Mouse (Mus musculus): Measurements from ENCODE around the gene Arx.
A peak's percentile ranks its signal among the peaks of the same experiment; 100 is the strongest.

Arx gene

DNA sequence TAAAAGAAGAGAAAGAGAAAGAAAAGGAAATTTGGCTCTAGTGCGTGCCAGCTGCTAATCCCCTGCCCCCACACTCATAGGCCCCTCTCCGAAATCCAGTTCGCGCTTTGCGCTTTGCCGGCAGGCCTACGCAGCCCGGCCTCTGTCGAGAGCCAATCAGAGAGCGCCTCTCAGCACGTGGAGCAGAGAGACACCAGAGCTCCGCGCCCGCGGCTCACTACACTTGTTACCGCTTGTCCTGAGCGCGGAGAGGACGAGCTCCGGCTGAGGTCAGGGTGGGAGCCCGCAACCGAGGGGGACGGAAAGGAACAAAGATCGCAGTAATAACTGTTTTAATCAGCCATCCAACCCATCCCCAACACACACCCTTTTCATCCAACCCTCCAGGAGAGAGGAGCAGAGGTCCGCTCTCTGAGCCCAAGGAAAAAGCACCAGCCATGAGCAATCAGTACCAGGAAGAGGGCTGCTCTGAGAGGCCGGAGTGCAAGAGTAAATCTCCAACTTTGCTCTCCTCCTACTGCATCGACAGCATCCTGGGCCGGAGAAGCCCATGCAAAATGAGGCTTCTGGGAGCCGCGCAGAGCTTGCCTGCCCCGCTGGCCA lies at the start of gene Arx:
Arx (plus strand) TSS at position 155 of the 603 bp plus-strand sequence.
- DNase-seq (ENCODE audit: low read depth, low spot score) = peak; percentile 27

DNA sequence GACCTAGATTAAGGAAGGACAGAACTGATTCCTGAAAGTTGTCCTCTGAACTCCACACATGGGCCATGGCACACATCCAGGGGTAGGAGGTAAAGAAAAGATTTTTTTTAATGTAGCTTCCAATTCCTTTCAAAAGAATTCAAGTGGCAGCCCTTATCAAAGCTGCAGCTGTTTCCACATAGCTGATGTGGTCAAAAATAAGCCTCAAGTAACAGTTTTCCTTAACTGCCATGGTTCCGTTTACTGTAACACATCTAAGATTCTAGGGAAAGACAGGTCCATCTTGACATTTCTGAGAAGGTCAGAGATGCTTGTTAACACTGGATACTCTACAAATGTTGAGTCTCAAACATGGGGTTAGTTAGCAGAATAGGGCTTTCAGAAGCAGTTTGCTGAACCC lies 34.9 kb upstream of the Arx start:
- DNase-seq (ENCODE audit: low read depth, low spot score) = no peak

- no peak for DNase-seq (ENCODE audit: low read depth, low spot score)
Measured at GRCm38 (mm10) chrX:93275689-93276088, 10.6 kb upstream of the Arx start.

GRCm38 (mm10) chrX:93279940-93280339 lies 6.3 kb upstream of the Arx start:
- DNase-seq (ENCODE audit: low read depth, low spot score) = no peak

- no peak for DNase-seq (ENCODE audit: low read depth, low spot score)
Measured at GRCm38 (mm10) chrX:93281028-93281723, 5.1 kb upstream of the Arx start.

GRCm38 (mm10) chrX:93281756-93282155 lies 4.5 kb upstream of the Arx start:
- no peak for DNase-seq (ENCODE audit: low read depth, low spot score)

- no peak for DNase-seq (ENCODE audit: low read depth, low spot score)
Measured at GRCm38 (mm10) chrX:93285091-93285490, 1.2 kb upstream of the Arx start.

DNA sequence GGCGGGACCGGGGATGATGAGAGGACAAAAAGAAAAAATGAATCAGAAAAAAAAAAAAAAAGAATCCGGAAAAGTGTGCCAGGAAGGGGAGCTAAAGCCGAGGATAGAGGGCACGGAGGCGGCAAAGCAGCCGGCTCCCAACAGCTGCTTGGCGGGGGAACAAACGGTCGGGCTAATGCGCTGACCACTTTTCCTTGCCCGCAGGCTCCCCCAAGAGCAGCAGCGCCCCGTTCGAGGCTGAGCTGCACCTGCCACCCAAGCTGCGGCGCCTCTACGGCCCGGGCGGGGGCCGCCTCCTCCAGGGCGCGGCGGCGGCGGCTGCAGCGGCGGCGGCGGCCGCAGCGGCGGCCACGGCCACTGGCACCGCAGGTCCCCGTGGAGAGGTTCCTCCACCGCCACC lies 2.1 kb downstream of the Arx start:
- DNase-seq (ENCODE audit: low read depth, low spot score) = no peak

- no peak for DNase-seq (ENCODE audit: low read depth, low spot score)
Measured at GRCm38 (mm10) chrX:93289076-93289475, 2.8 kb downstream of the Arx start.

DNA sequence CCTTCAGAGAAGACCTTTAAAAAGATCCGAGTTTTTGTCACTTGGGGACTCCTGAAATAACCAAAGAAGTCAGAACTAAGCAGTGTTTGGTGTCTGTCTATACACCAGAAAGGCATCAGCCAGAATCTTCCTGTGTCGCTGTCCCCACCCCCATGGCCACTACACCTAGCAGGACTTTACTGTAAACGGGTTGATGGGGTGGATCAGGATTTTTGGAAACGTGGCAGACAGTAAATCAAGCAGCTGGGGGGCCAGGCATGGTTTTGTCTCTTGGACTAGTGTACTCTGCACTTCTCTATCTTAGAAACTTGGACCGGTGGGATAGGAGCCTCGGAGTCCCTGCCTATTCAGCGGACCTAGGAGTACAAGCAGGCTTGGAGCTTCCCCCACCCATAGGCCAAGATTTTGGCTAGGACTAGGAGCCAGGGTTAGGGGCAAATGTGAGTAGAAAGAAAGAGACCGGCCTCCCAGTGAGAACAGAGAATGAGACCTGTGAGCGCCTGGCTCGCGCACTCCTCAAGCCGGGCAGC lies 3.7 kb downstream of the Arx start:
- no peak for DNase-seq (ENCODE audit: low read depth, low spot score)

DNA sequence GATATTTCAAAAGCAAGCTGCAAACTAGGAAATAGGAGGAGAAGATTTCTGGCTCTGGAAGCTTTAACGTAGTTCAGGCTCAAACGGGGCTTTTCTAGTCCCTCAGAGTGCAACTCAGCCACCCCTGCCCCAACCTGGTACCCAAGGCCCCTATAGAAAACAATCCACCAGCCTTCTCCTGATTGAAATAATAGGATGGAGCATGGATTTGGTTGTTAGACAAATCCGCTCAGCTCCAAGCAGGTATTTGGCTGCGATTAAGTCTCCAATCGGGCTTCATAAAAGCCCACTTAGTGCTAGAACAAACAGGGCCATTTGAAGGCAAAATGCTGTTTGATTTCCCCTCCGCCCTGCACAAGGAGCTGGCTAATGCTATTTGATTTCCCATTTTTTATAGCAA lies 5.8 kb downstream of the Arx start:
- no peak for DNase-seq (ENCODE audit: low read depth, low spot score)

DNA sequence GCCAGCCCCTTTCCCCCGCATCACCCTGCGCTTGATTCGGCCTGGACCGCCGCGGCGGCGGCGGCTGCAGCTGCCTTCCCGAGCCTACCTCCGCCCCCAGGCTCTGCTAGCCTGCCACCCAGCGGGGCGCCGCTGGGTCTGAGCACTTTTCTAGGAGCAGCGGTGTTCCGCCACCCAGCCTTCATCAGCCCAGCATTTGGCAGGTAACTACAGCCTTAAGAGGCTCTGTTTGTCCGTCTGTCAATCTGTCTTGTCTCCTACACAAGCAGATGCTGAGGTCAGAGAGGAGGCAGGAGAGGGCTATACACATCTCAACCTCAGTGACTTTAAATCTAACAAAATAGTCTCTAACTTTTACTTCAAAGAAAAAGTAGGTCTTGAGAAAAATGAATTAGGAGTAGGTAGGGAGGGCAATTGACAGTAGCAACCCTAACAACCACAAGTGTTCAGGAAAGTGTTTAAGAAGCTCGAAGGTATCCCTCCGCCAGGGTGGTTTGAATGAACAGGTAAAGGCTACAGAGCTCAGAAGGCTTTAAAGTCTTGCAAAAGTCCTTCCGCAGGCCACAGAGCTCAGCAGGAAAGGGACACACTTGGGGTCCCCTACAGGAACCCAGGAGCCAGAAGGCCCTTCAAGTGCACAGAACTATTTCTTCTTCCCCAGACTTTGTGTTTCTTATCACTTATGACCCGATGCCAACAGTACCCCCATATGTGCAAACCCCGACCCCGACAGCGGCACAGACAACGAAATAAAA lies 8.7 kb downstream of the Arx start:
- no peak for DNase-seq (ENCODE audit: low read depth, low spot score)

DNA sequence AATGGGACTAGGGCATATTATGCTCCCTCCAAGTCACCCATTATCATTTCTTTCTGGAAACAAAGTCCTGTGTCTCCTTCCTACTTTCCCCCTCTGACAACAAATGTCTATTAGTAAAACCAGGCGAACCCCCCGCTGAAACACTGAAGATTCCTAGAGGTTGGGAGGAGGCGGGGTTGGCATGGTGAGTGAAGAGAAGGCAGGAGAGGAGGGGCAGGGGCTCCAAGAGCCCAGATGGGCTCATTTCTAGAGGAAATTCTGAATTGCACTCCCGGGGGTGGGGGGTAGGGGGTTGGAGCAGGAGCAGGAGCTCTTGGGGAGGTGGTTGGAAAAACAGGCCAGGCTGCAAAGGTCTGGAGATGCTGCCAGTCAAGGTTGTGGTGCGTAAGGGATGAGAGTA lies 9.6 kb downstream of the Arx start:
- no peak for DNase-seq (ENCODE audit: low read depth, low spot score)

DNA sequence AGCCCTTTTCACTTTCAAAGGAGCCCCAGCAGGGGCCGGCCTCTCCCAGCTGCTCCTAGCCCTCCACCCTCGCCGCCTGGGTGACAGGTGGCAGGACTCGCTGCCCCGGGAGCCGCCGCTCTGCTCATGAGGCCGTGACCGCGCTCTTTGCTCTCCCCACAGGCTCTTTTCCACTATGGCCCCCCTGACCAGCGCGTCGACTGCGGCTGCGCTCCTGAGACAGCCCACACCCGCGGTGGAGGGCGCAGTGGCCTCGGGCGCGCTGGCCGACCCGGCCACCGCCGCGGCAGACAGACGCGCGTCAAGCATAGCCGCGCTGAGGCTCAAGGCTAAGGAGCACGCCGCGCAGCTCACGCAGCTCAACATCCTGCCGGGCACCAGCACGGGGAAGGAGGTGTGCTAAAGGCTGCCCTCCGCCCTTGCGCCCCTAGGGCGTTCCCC lies 10.8 kb downstream of the Arx start:
- no peak for DNase-seq (ENCODE audit: low read depth, low spot score)

GRCm38 (mm10) chrX:93299046-93299626 lies 12.9 kb downstream of the Arx start:
- DNase-seq (ENCODE audit: low read depth, low spot score) = no peak

DNA sequence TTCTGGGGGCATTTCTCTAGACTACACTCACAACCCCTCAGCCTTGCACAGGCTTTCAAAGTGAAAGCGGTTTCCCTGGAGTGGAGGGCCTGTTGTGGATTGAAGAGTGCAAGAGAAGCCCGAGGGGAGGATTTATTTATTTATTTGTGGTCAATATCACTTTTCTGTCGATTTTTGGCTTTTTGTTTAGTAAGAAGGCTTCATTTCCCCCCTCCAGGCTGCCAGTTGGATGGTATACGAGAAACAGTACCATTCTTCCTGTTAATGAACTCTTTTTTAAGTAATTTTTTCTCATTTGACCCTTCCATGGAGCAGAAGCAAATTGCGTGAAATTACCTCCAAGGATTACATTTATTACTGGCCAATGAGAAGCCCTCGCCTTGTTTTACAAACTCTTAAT lies 13.5 kb downstream of the Arx start:
- no peak for DNase-seq (ENCODE audit: low read depth, low spot score)

DNA sequence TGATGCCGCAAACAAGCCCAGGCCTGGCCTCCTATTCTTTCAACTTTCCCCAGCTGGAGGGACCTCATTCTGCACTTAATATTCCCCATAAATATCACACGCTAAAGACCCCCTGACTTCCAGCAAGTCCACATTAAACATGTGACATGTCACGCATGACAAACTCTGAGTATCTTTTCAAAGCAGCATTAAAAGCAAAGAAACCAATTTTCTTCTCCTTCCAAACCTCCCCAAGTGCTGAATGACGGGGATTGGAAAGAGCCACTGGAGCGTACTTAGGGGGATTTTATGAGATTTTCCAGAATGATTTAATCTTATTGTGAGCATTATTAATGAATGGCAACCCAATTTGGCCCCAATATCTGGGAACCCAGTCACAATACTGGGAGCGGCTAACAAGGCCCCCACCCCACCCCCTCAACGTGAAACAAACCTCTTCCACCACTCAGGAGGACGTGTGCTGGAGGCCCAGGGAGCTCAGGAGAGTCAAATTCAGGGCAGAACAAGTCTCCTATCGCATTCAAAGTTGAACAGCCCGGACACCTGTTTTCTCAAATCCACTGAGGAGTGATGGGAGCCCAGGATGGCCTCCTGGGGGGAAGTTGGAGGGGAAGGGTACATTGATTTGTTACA lies 14.1 kb downstream of the Arx start:
- DNase-seq (ENCODE audit: low read depth, low spot score) = no peak

- no peak for DNase-seq (ENCODE audit: low read depth, low spot score)
Measured at GRCm38 (mm10) chrX:93301798-93302197, 15.6 kb downstream of the Arx start.

- no peak for DNase-seq (ENCODE audit: low read depth, low spot score)
Measured at GRCm38 (mm10) chrX:93305780-93306179, 19.5 kb downstream of the Arx start.

DNA sequence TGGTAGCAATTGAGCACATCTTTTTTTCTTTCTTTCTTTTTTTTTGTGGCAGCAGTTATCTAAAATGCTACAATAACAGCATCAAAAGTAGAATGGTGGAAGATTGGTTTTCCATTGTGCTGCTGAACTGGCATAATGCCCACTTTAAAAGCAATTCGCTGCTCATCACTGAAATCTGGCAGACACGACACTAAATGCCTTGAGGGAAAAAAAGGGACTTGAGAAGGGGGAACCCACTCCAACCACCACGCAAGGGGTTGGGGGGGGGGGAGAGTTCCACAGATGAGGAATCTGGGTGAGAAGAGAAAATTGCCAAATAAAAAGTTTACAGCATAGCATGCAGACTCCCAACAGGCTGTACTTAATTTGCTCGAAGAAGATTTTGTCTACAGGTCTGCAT lies 31.3 kb downstream of the Arx start:
- no peak for DNase-seq (ENCODE audit: low read depth, low spot score)

DNA sequence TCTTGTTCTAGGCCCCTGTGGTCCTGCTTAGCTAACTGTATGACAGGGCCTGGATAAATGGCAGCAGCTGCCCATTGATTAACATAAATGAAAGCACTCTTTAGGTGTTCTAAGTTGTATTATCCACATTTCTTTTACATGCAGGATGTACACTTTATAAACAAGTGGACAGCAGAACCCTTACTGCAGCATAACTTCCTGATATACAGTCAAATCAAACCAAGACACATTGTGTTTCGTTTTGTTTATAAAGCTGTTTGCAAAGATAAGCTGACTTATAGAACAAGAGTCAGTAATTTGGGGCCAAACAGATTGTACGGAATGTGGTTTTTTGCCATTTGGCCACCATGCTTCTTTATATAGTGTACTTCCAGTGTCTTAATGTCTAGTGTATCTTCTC lies 33.7 kb downstream of the Arx start:
- no peak for DNase-seq (ENCODE audit: low read depth, low spot score)

DNA sequence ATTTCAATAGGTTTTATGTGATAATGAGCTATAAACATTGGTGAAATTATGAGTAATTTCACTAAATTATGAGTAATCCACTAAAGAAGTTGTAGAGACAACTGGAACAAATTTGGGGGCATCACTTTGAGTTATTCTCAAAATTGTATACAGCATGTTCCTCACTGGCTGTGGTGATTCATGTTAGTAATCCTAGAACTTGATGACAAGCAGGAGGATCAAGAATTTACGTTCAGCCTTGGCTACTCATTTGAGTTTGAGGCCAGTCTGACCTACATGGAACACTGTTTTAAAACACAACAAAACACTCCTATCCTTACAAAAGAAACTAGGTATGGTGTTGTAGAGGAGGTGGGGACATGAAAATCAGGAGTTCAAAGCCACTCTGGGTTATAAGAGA lies 35.1 kb downstream of the Arx start:
- no peak for DNase-seq (ENCODE audit: low read depth, low spot score)

Measured in telencephalon, adult 2 months (tissue).